Mouse (Mus musculus): ENCODE measurements at regions not wholly inside any gene's neighbourhood (a gene's known extent, or its start where the extent isn't known, plus 50 kb on each side); places are given as distances from the start of the nearest gene placed in this dataset.

DNA sequence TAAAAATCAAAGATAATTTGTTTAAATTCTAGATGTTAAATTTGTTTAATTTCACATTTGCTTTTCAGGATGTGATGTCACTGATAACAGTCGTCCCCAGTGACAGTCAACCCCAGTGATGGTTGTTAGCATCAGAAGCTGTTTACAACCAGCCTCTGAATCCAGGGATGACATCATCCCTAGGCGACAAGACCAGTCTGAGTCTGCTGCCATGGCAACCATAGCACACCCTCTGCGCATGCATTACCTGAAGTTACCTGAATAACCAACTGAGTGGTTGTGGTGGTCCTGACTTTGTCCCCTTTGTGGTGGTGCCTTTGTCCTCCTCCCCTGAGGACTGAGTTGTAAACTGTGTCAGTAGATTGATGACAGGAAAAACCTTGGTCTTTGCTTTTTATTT lies 92.0 kb upstream of the Zfp644 start:
- Histone ChIP-seq H3K4me2 (no peak overlapping the region), H3K9me3 (replicated peaks) (no peaks in the 10 kb centered on the region), H3K4me3 (no peak overlapping the region), H3K4me1 (no peaks in the 10 kb centered on the region), H3K9ac (no peak overlapping the region), H3K27me3 (0 out of 2 replicates have a peak, but pooled peaks cover 5% of the 10 kb centered on the region), H3K36me3 (ENCODE audit: poor library complexity, severe bottlenecking) (no peaks in the 10 kb centered on the region), H3K27ac (no peak overlapping the region)
- 39% methylated on average over 3 of the region's 3 CpGs for WGBS
- 0 out of 2 replicates have a peak, but pooled peaks have one; percentile 45 for ATAC-seq

DNA sequence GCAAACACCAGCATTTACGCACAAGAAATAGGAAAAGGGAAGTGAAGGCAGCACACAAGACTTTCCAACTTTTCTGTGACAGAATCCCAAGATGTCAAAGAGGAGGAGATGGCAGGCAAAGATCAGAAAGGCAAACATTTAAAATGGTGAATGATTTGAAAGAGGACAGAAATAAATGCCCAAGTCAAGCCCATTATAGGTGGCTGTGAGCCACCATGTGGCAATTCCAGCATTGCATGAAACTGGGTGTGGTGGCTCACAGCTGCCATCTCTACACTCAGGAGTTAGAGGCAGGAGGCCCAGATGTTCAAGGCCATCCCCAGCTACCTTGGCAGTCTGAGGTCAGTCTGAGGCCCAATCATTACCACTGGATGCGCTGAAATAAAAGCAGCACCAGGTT lies 88.0 kb upstream of the Zfp644 start:
- ATAC-seq, result no peak
- no peak overlapping the region for H3K9ac ChIP-seq
- no peaks in the 10 kb centered on the region for H3K36me3 ChIP-seq (ENCODE audit: poor library complexity, severe bottlenecking)
- H3K9me3 ChIP-seq (replicated peaks), result no peaks in the 10 kb centered on the region
- WGBS, result 74% methylated on average over 2 of the region's 2 CpGs
- peaks cover 5% of the 10 kb centered on the region; the same call in 1 of the 2 replicates for H3K27me3 ChIP-seq
- H3K4me2 ChIP-seq, result no peak overlapping the region
- H3K27ac ChIP-seq, result no peak overlapping the region
- H3K4me3 ChIP-seq, result no peak overlapping the region
- H3K4me1 ChIP-seq, result 0 out of 2 replicates have a peak, but pooled peaks cover 3% of the 10 kb centered on the region

DNA sequence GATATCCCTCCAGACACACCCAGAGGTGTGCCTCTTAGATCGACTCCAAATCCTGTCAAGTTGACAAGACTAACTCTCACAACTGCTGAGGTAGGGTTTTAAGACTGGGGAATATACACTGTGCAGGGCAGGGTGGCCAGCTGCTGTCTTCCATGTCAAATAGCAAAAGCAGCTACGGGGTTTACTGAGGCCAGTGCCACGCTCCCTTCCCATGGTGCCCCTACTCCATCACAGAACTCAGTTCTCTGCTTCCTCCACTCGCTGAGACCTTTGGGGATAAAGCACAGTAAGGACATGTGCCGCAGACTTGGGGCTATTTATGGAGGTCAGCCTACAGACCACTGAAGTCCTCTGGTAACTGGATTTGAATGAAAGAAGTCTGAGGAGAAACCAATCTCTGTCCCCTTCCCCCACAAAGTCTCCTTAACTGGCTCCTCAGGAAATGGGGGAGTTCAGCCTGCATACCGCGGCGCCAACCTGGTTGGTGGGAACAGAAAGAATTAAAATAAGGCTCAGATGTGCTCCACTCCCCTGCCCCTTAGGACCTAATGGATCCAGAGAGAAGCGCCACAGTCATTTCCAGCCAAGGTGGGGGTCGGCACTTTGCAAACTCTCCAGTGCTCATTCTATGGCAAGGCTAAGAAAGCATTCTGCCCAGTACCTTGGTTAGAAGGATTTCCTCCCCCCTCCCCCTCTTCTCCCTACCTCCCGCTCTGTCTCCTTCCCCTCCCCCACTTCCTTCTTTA lies 87.0 kb upstream of the Zfp644 start:
- 0 out of 2 replicates have a peak, but pooled peaks cover 3% of the 10 kb centered on the region for H3K4me1 ChIP-seq
- no peak for ATAC-seq
- WGBS, result 18% methylated on average over 11 of the region's 11 CpGs
- peaks cover 5% of the 10 kb centered on the region; the same call in 1 of the 2 replicates for H3K27me3 ChIP-seq
- H3K36me3 ChIP-seq (ENCODE audit: poor library complexity, severe bottlenecking), result no peaks in the 10 kb centered on the region
- peak overlapping the region; percentile 44 for H3K4me2 ChIP-seq
- H3K9me3 ChIP-seq (replicated peaks), result no peaks in the 10 kb centered on the region
- H3K4me3 ChIP-seq, result no peak overlapping the region
- H3K27ac ChIP-seq, result no peak overlapping the region
- H3K9ac ChIP-seq, result no peak overlapping the region

DNA sequence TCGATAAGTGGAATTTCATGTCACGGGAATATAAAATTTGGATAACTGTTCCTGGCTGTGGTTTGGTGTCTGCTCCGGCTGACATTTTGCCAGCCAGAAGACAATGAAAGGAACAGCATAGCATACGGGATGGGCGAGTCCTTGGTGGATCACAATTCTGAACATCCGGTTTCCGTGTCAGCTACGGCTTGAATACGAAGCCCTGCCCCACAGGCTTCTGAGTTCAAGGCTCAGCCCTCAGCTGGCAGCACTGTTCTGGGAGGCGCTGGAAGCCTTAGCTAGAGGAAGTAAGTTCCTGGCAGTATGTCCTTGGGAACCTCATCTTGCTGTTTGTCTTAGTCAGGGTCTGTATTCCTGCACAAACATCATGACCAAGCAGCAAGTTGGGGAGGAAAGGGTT lies 83.7 kb upstream of the Zfp644 start:
- Histone ChIP-seq H3K4me3 (no peak overlapping the region), H3K4me2 (no peak overlapping the region), H3K9me3 (replicated peaks) (no peaks in the 10 kb centered on the region), H3K27me3 (peaks cover 5% of the 10 kb centered on the region; the same call in 1 of the 2 replicates), H3K9ac (no peak overlapping the region), H3K36me3 (ENCODE audit: poor library complexity, severe bottlenecking) (no peaks in the 10 kb centered on the region), H3K4me1 (peaks cover 20% of the 10 kb centered on the region), H3K27ac (no peak overlapping the region)
- ATAC-seq, result no peak
- WGBS, result 92% methylated on average over 10 of the region's 10 CpGs

DNA sequence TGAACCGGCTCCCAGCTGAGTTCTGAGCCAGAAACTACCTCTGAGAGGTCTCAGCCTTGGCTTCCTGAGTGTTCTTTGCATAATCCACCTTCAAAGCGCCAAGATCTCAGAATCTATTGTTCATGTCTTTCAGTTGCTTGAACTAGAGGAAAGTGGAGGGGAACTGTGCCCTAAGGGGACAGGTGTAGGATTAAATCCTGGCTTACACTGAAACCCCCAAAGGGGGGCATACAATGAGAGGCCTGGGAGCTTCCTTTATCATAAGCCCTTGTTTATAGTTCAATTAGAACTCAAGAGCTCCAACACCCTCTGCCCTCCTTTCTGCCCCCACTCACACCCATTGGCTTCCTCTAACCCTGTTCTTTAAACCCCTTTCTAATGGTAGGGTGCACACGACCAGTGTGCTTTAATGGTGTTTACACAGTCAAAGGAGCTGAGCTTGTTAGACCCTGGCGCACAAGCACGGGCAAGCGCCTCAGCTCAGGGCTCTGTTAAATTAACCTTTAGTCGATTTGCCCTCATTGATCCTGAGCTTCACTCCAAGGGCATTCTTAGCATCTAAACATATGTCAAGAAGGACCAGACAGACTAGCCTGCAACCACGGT lies 81.2 kb upstream of the Zfp644 start:
- Histone ChIP-seq H3K27me3 (no peaks in the 10 kb centered on the region), H3K9ac (no peak overlapping the region), H3K36me3 (ENCODE audit: poor library complexity, severe bottlenecking) (no peaks in the 10 kb centered on the region), H3K9me3 (replicated peaks) (no peaks in the 10 kb centered on the region), H3K4me1 (peaks cover 28% of the 10 kb centered on the region), H3K27ac (no peak overlapping the region), H3K4me2 (no peak overlapping the region), H3K4me3 (no peak overlapping the region)
- WGBS, result 10% methylated on average over 8 of the region's 8 CpGs
- ATAC-seq, result no peak

DNA sequence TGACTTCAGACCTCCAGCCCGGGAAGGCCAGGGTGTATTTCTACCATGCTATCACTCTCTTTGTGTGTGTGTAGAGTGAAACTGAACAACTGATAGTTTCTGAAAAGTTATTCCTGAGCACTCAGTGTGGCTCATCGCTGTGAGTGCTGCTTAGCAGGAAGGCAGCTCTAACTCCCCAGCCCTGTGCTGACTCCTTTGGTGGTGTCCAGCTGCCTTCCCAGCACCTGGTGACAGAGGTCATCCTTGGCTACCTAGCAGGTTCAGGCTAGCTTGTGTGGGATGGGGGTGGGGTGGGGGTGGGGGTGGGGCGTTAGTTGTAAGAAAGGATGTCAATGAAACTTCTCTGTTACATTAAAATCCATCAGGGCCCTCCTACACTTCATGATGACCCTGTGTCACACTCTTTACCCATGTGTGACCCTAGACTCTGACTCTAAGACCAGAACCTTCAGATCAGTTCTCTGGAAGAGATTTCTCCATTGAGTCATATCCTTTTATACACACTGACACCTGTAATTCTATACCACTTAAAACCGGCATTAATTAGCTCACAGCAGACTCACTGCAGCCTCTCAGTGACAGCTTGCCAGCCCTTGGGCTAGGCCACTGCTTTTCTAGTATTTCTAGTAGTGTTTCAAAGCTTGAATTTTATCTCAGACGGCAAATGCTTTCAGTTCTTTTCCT lies 78.1 kb upstream of the Zfp644 start:
- ATAC-seq, result no peak
- no peak overlapping the region for H3K27ac ChIP-seq
- H3K4me1 ChIP-seq, result peaks cover 35% of the 10 kb centered on the region
- 37% methylated on average over 5 of the region's 5 CpGs for WGBS
- no peaks in the 10 kb centered on the region for H3K36me3 ChIP-seq (ENCODE audit: poor library complexity, severe bottlenecking)
- H3K9me3 ChIP-seq (replicated peaks), result no peaks in the 10 kb centered on the region
- no peak overlapping the region for H3K4me2 ChIP-seq
- no peaks in the 10 kb centered on the region for H3K27me3 ChIP-seq
- no peak overlapping the region for H3K9ac ChIP-seq
- H3K4me3 ChIP-seq, result no peak overlapping the region

DNA sequence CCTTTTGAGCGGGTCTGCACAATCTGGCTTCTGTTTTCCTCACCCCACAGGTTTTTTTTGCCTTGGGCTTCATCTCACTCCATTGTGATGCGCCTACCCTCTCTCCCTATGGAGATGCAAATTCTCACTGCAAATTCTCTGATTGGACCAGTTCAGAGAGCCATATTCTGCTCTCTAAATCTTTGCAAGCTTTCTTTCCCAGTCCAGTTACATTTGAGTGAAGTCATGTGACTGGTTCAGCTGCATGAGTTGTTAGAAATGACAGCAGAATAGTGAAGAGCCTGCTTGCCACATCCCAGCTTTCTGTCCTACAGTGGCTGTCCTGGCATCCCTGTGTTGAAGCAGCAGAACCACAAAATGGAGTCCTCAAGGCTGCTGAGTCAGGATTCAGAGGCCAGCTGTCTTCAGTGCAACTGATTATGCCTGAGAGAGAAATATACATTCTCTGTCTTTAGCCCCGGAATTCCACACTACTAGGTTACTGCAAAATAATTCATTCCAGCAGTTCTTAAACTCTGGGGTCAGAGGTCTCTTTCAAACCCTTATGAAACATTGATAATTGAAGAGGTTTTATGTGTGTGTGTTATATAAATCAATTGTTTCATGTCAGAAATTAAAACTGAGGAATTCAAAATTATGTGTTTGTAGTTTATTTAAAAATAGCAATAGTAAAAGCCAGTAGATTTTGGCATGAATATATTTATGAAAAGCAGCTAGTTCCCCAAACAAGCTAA lies 76.3 kb upstream of the Zfp644 start:
- H3K27ac ChIP-seq, result 0 out of 2 replicates have a peak overlapping the region, but pooled peaks have one; percentile 22
- no peak overlapping the region for H3K4me2 ChIP-seq
- H3K27me3 ChIP-seq, result no peaks in the 10 kb centered on the region
- H3K9ac ChIP-seq, result no peak overlapping the region
- H3K4me3 ChIP-seq, result no peak overlapping the region
- peaks cover 30% of the 10 kb centered on the region for H3K4me1 ChIP-seq
- ATAC-seq, result peak; percentile 41; the same call in 1 of the 2 replicates
- WGBS, result 26% methylated on average over 3 of the region's 3 CpGs
- H3K9me3 ChIP-seq (replicated peaks), result no peaks in the 10 kb centered on the region
- H3K36me3 ChIP-seq (ENCODE audit: poor library complexity, severe bottlenecking), result no peaks in the 10 kb centered on the region

DNA sequence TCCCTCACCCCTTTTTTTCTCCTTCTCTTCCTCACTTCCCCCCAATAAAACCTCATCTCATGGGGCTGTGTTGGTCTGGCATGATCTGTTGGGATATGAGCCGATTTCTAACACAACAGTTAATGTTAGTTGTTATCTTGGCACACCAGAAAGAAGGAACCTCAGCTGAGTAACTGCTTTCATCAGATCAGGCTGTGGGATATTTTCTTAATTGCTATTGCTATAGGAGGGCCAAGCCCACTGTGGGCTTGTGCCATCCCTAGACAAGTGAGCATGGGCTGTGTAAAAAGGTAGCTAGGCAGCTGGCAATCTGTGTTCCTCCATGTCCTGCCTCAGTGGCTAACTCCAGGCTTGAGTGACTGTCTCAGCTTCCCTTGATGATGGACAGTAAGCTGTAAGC lies 73.9 kb upstream of the Zfp644 start:
- Histone ChIP-seq H3K36me3 (ENCODE audit: poor library complexity, severe bottlenecking) (no peaks in the 10 kb centered on the region), H3K27me3 (no peaks in the 10 kb centered on the region), H3K4me3 (no peak overlapping the region), H3K4me1 (peaks cover 20% of the 10 kb centered on the region), H3K9ac (no peak overlapping the region), H3K27ac (no peak overlapping the region), H3K9me3 (replicated peaks) (no peaks in the 10 kb centered on the region), H3K4me2 (no peak overlapping the region)
- 78% methylated on average over 1 of the region's 1 CpGs for WGBS
- no peak for ATAC-seq

DNA sequence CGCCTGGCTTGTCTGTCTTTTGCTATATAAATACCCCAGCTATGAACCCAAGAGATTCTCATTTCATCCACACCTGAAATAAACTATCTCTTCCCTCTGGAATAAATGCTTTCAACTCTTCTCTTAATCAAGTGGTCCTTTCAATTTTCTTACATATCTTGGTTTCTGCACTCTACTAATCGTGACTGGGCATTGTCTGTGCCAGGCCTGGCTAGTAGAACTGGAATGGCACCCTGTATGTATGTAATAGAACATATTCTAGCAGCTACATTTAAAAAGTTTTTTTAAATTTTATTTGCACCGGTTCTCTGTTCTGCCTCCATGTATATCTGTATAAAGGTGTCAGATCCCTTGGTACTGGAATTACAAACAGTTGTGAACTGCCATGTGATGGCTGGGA lies 68.2 kb upstream of the Zfp644 start:
- Histone ChIP-seq H3K27ac (no peak overlapping the region), H3K36me3 (ENCODE audit: poor library complexity, severe bottlenecking) (no peaks in the 10 kb centered on the region), H3K4me1 (no peaks in the 10 kb centered on the region), H3K4me3 (no peak overlapping the region), H3K9me3 (replicated peaks) (no peaks in the 10 kb centered on the region), H3K9ac (no peak overlapping the region), H3K27me3 (no peaks in the 10 kb centered on the region), H3K4me2 (no peak overlapping the region)
- no peak for ATAC-seq
- WGBS, result 95% methylated on average over 3 of the region's 3 CpGs

DNA sequence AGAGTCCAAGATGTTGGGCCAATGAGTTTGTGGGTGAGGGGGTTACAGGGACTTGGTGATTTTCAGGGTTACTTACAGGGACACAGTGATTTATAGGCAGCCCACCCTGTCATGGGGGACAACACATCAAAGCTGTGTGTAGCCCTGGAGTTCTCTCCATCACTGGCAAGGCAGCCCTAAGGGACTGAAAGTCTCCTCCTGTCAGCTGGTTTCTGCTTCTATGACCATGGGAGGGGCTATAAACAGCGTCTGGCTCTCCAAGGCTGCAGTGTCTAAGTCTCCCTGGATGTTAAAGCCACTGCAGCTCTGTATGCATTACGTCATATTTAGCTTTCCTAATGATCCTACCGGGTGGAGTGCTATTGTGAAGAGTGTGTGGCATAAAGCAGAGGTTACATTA lies 66.2 kb upstream of the Zfp644 start:
- Histone ChIP-seq H3K4me3 (no peak overlapping the region), H3K4me2 (no peak overlapping the region), H3K9me3 (replicated peaks) (no peaks in the 10 kb centered on the region), H3K36me3 (ENCODE audit: poor library complexity, severe bottlenecking) (no peaks in the 10 kb centered on the region), H3K4me1 (no peaks in the 10 kb centered on the region), H3K9ac (no peak overlapping the region), H3K27me3 (peaks cover 7% of the 10 kb centered on the region), H3K27ac (no peak overlapping the region)
- WGBS, result 48% methylated on average over 3 of the region's 3 CpGs
- no peak for ATAC-seq

DNA sequence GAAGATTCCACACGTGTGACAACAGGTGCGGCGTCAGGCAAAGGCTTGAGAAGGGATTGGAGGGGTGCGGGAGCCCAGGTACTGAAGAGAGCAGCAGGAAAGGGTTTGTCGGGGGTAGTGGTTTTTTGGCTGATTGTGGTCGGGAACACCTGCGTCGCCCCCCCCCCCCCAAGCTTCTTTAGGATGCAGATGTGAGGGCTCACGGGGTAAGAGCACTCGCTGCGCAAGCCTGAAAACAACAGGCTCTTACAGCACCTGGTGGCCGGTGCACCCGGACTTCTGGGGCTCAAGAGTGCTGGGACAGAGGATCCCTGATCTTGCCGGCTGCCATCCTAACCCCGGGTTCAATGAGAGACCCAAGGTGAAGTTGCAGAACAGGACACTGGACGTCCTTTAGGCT lies 60.9 kb upstream of the Zfp644 start:
- H3K4me3 ChIP-seq, result no peak overlapping the region
- peaks cover 15% of the 10 kb centered on the region for H3K27me3 ChIP-seq
- H3K9ac ChIP-seq, result no peak overlapping the region
- WGBS, result 12% methylated on average over 16 of the region's 16 CpGs
- no peak overlapping the region for H3K27ac ChIP-seq
- H3K4me2 ChIP-seq, result peak overlapping the region; percentile 64
- no peaks in the 10 kb centered on the region for H3K36me3 ChIP-seq (ENCODE audit: poor library complexity, severe bottlenecking)
- no peaks in the 10 kb centered on the region for H3K9me3 ChIP-seq (replicated peaks)
- no peak for ATAC-seq
- H3K4me1 ChIP-seq, result peaks cover 16% of the 10 kb centered on the region

DNA sequence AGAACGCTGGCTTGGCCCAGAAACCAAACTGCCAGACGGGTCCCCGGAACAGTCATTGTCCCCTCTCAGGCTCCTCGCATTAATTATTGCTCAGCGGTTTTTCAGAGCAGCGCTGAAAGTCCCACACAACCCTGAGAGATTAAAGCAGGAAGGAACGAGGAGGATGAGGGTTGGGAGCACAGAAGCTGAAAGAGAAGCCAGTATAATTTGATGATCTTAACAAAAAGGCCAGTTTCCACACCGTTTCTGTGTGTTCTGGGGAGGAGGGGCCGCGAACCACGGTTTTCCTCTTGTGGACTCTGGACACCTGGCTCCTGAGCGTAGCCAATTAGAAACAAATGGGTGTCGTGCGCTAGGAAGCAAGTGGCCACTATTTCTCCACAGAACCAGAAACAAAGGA lies 60.3 kb upstream of the Zfp644 start:
- H3K36me3 ChIP-seq (ENCODE audit: poor library complexity, severe bottlenecking), result no peaks in the 10 kb centered on the region
- peak; percentile 73 for ATAC-seq
- H3K4me1 ChIP-seq, result peaks cover 16% of the 10 kb centered on the region
- H3K9me3 ChIP-seq (replicated peaks), result no peaks in the 10 kb centered on the region
- H3K27me3 ChIP-seq, result peaks cover 15% of the 10 kb centered on the region
- no peak overlapping the region for H3K27ac ChIP-seq
- H3K4me2 ChIP-seq, result peak overlapping the region; percentile 64
- peak overlapping the region; percentile 52 for H3K9ac ChIP-seq
- under 1% methylated on average over 14 of the region's 14 CpGs for WGBS
- H3K4me3 ChIP-seq, result peak overlapping the region; percentile 34
